In genomic region chr11:22610433-22611101, GRCm38 (mm10) we compare ENCODE assay signal across 9 mouse cellular contexts.
A peak's percentile ranks its signal among the peaks of the same experiment; 100 is the strongest.
DNase-seq lines count a peak whose midpoint lies in the region; ATAC-seq and TF ChIP-seq lines count a peak whose summit lies in the region.
"Had no signal": no experiment of that assay in that cellular context is flagged by ENCODE, and none has a peak within 500 bp of the region (broad histone marks: within the 10 kb centered on the region; RNA-seq: fewer than 3 reads in every experiment).

No protein-coding gene starts in this region.

- H3K36me3 ChIP-seq in forebrain, embryonic 15.5 days, result no peaks in the 10 kb centered on the region
- no peaks in the 10 kb centered on the region for H3K36me3 ChIP-seq in neural tube, embryonic 13.5 days
- H3K36me3 ChIP-seq: embryonic facial prominence, embryonic 15.5 days had no signal

- H3K4me2 ChIP-seq in forebrain, embryonic 15.5 days (replicated peaks), result no peak overlapping the region
- H3K4me2 ChIP-seq in neural tube, embryonic 13.5 days, result peak overlapping the region; percentile 30
- H3K4me2 ChIP-seq: embryonic facial prominence, embryonic 15.5 days had no signal

- peak overlapping the region; percentile 46; the same call in 1 of the 2 replicates for H3K27ac ChIP-seq in layer of hippocampus, adult 2 months
- no peak overlapping the region for H3K27ac ChIP-seq in forebrain, embryonic 15.5 days (replicated peaks)
- no peak overlapping the region for H3K27ac ChIP-seq in neural tube, embryonic 13.5 days (replicated peaks)
- H3K27ac ChIP-seq: embryonic facial prominence, embryonic 15.5 days had no signal

- TF ChIP-seq CTCF in layer of hippocampus, adult 2 months (conservative IDR thresholded peaks at IDR 0.05), result peak; percentile 30

- DNase-seq in layer of hippocampus, adult 2 months (ENCODE audit: low spot score in 2 of 2), result no peak
- DNase-seq in layer of hippocampus, adult 11-12 months (ENCODE audit: low spot score), result no peak
- peak; percentile 39 for DNase-seq in kidney, postnatal 10 days
- no peak for DNase-seq in cerebellum, adult 8-10 months
- DNase-seq in thymus, postnatal 0 days (ENCODE audit: low spot score), result no peak
- no peak for DNase-seq in ovary, postnatal 36 days (ENCODE audit: low spot score)

- H3K9ac ChIP-seq in forebrain, embryonic 15.5 days (replicated peaks), result no peak overlapping the region
- 0 out of 2 replicates have a peak overlapping the region, but pooled peaks have one; percentile 17 for H3K9ac ChIP-seq in neural tube, embryonic 13.5 days
- H3K9ac ChIP-seq: embryonic facial prominence, embryonic 15.5 days had no signal

- no peaks in the 10 kb centered on the region for H3K27me3 ChIP-seq in forebrain, embryonic 15.5 days
- H3K27me3 ChIP-seq in neural tube, embryonic 13.5 days, result no peaks in the 10 kb centered on the region
- H3K27me3 ChIP-seq: embryonic facial prominence, embryonic 15.5 days had no signal

- H3K4me1 ChIP-seq in forebrain, embryonic 15.5 days, result no peaks in the 10 kb centered on the region
- H3K4me1 ChIP-seq in neural tube, embryonic 13.5 days (replicated peaks), result peaks cover 13% of the 10 kb centered on the region

- ATAC-seq in forebrain, embryonic 15.5 days (replicated peaks), result peak; percentile 56; the same call in 1 of the 2 replicates
- ATAC-seq in neural tube, embryonic 13.5 days (ENCODE audit: low read depth), result peak; percentile 32; the same call in 1 of the 2 replicates

- no peak overlapping the region for H3K4me3 ChIP-seq in layer of hippocampus, adult 2 months
- no peak overlapping the region for H3K4me3 ChIP-seq in forebrain, embryonic 15.5 days
- no peak overlapping the region for H3K4me3 ChIP-seq in neural tube, embryonic 13.5 days
- H3K4me3 ChIP-seq: embryonic facial prominence, embryonic 15.5 days had no signal

- H3K9me3 ChIP-seq in forebrain, embryonic 15.5 days, result no peaks in the 10 kb centered on the region
- no peaks in the 10 kb centered on the region for H3K9me3 ChIP-seq in neural tube, embryonic 13.5 days
- H3K9me3 ChIP-seq: embryonic facial prominence, embryonic 15.5 days had no signal

- 11% methylated on average over 12 of the region's 12 CpGs for WGBS in forebrain, embryonic 15.5 days
- WGBS in neural tube, embryonic 13.5 days, result 11% methylated on average over 12 of the region's 12 CpGs
